Mouse (Mus musculus) thymus, adult 2 months (tissue): Measurements from ENCODE around the gene Kdm5b. TPM values are rescaled to one million over a fixed set of nuclear protein-coding genes. Genes with fewer than 3 reads are reported as not detected.

Experiments
- DNase-seq: peaks from one replicate; pipeline ENCODE4 v3.0.0; 2021
- H3K27ac ChIP-seq: fragments of 200-500 bp; 2 replicates; pipeline ENCODE4 v1.5.1; 2012; ENCODE audit warnings: low read length, control low read depth; ENCODE audit not compliant: control insufficient read depth, insufficient read depth
- H3K27me3 ChIP-seq: fragments of 200-500 bp; 2 replicates; pipeline ENCODE4 v1.6.1; 2012; ENCODE audit warnings: mild to moderate bottlenecking, low read length, moderate library complexity, mixed read lengths; ENCODE audit not compliant: control insufficient read depth, insufficient read depth
- H3K36me3 ChIP-seq: fragments of 200-500 bp; 2 replicates; pipeline ENCODE4 v1.6.1; 2012; ENCODE audit warnings: mild to moderate bottlenecking, low read length, moderate library complexity; ENCODE audit not compliant: control insufficient read depth, insufficient read depth
- H3K4me1 ChIP-seq: fragments of 200-500 bp; replicated peaks from 2 replicates; pipeline ENCODE4 v1.6.1; 2012; ENCODE audit warnings: low read length; ENCODE audit not compliant: control insufficient read depth, insufficient read depth
- H3K4me3 ChIP-seq: fragments of 200-500 bp; 2 replicates; pipeline ENCODE4 v1.5.1; 2012; ENCODE audit warnings: mild to moderate bottlenecking, low read length, control low read depth, moderate library complexity; ENCODE audit not compliant: control insufficient read depth, insufficient read depth
- CTCF ChIP-seq: fragments of 200-500 bp; IDR thresholded peaks from 2 replicates; pipeline ENCODE4 v1.5.1; 2012; ENCODE audit warnings: mild to moderate bottlenecking, control low read depth, low read length, moderate library complexity, borderline replicate concordance; ENCODE audit not compliant: control insufficient read depth, poor library complexity, insufficient read depth; ENCODE audit errors: extremely low read depth
- POLR2A ChIP-seq: fragments of 200-500 bp; IDR thresholded peaks from 2 replicates; pipeline ENCODE4 v1.6.1; 2012; ENCODE audit warnings: mild to moderate bottlenecking, low read length, control low read depth, moderate library complexity; ENCODE audit not compliant: control insufficient read depth, poor library complexity, insufficient read depth; ENCODE audit errors: extremely low read depth
- WGBS: fragments of 180-500 bp; shearing (Covaris S2); methylation state at CpG from one replicate; pipeline ENCODE4 v1.1.7; 2018; 5-methylcytosine and 5-hydroxymethylcytosine counted together
- polyA plus RNA-seq: library from polyadenylated mRNA; depleted of rRNA; stranded (reverse); fragments of >200 nt; gene quantifications from 2 replicates; pipeline ENCODE4 v1.2.3, GENCODE M21; 2012

Gene Kdm5b
- polyA plus RNA-seq, 1 experiment = 26.7 TPM

- Histone ChIP-seq H3K36me3 (no peaks in the 10 kb centered on the region), H3K4me3 (no peak overlapping the region), H3K27me3 (no peaks in the 10 kb centered on the region), H3K27ac (no peak overlapping the region), H3K4me1 (no peaks in the 10 kb centered on the region)
- WGBS = 95% methylated on average over 4 of the region's 4 CpGs
- no peak for DNase-seq
- no peak for TF ChIP-seq POLR2A
- TF ChIP-seq CTCF = no peak
These were observed 11.7 kb upstream of the Kdm5b start for GRCm38 (mm10) chr1:134548231-134548630.

DNA sequence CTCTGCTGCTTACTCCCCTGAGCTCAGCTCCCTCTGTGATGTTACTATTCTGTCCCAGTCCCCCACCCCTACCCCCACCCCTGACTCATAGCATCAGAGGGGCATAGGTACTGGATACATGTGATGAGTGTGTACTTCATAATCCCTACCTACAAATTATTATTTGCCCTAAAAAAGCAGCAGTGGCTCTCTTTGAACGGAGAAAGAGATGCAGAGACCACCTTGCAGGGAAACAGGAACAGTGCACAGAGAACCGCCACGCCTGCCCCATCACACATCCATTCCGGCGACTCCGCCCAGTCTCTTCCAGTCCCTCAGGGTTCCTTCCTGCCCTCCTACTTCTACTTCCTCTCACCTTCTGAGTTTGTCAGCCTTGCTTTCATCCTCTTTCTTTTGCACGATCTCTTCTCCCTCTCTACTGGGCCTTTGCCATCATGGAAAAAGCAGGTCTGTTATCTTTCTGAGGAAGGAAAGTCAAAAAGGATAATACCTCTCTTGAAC, 10.3 kb upstream of the Kdm5b start, which contains the start of gene Mgat4e:
TSS of gene Mgat4e (minus strand) at position 51 of the 501 bp plus-strand sequence.
- no peak within 1 kb of the TSS for H3K4me3 ChIP-seq
- no peaks in the 10 kb centered on the region for H3K36me3 ChIP-seq
- DNase-seq = no peak
- 32% methylated on average over 7 of the region's 7 CpGs for WGBS
- no peaks in the 10 kb centered on the region for H3K27me3 ChIP-seq
- no peaks in the 10 kb centered on the region for H3K4me1 ChIP-seq
- H3K27ac ChIP-seq = no peak within 1 kb of the TSS
- no peak for TF ChIP-seq CTCF
- TF ChIP-seq POLR2A = no peak

DNA sequence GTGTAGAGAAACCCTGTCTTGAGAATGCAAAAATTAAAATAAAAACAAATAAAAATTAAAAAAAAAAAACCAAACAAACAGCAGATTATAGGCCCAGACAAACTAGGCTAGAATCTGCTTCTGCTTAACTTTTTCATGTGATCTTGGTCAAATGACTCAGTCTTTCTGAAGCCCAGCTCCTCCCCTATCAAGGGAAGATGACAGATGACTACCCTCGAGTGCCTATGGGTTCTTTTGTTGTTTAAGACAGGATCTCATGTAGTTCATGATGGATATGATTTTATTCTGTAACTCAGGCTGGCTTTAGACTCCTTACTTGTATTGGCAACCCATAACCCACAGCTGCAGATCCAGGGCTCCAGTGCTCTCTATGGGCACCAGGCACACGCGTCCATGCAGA, 8.1 kb upstream of the Kdm5b start:
- TF ChIP-seq CTCF (no peak), POLR2A (no peak)
- Histone ChIP-seq H3K4me1 (peaks cover 5% of the 10 kb centered on the region), H3K4me3 (no peak overlapping the region), H3K36me3 (no peaks in the 10 kb centered on the region), H3K27me3 (no peaks in the 10 kb centered on the region), H3K27ac (no peak overlapping the region)
- DNase-seq = no peak
- 77% methylated on average over 3 of the region's 3 CpGs for WGBS

DNA sequence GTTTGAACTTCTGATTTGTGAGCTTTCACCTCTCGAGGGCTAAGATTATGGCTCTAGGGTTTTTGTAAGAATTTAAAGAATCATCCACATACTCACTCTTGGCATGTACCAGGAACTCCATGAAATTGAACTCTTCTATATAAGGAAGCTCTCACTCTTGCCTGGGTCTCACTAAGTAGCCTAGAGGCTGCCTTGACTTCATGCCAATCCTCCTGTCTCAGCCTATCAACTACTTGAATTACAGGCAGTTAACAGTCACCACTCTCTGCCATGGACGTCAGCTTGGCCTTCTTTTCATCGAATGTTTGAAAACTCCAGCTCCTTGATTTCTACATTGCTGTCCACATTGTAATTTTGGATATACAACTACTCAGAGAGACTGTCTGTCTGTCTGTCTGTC, 7.6 kb upstream of the Kdm5b start:
- no peak overlapping the region for H3K27ac ChIP-seq
- TF ChIP-seq POLR2A = no peak
- no peak for TF ChIP-seq CTCF
- WGBS = 86% methylated on average over 3 of the region's 3 CpGs
- H3K4me3 ChIP-seq = no peak overlapping the region
- peaks cover 7% of the 10 kb centered on the region for H3K4me1 ChIP-seq
- H3K36me3 ChIP-seq = no peaks in the 10 kb centered on the region
- DNase-seq = no peak
- no peaks in the 10 kb centered on the region for H3K27me3 ChIP-seq

GRCm38 (mm10) chr1:134555240-134555870, 4.6 kb upstream of the Kdm5b start:
- Histone ChIP-seq H3K36me3 (no peaks in the 10 kb centered on the region), H3K4me3 (no peak overlapping the region), H3K4me1 (peaks cover 7% of the 10 kb centered on the region), H3K27me3 (no peaks in the 10 kb centered on the region), H3K27ac (no peak overlapping the region)
- no peak for TF ChIP-seq CTCF
- TF ChIP-seq POLR2A = no peak
- WGBS = 84% methylated on average over 13 of the region's 13 CpGs
- DNase-seq = no peak

- DNase-seq = peak; percentile 78
- TF ChIP-seq POLR2A (no peak), CTCF (peak; percentile 36; the same call in 1 of the 2 replicates)
- Histone ChIP-seq H3K4me3 (peak overlapping the region; percentile 88), H3K36me3 (no peaks in the 10 kb centered on the region), H3K27ac (peak overlapping the region; percentile 30), H3K4me1 (peaks cover 7% of the 10 kb centered on the region), H3K27me3 (no peaks in the 10 kb centered on the region)
- WGBS = 4% methylated on average over 46 of the region's 46 CpGs
These were observed 3.9 kb upstream of the Kdm5b start for GRCm38 (mm10) chr1:134555871-134556670.
